Mouse (Mus musculus): ENCODE measurements around the gene Smyd3. TPM values are rescaled to one million over a fixed set of nuclear protein-coding genes. Genes with fewer than 3 reads are reported as not detected.

The Smyd3 gene
- polyA plus RNA-seq, 1 experiment from 2014 or later, result 12.6 TPM

- 79% methylated on average over 10 of the region's 10 CpGs for WGBS (ENCODE audit: insufficient replicate concordance)
- H3K9me3 ChIP-seq (replicated peaks; ENCODE audit: control insufficient read depth, low read length), result no peaks in the 10 kb centered on the region
- peaks cover 4% of the 10 kb centered on the region for H3K4me1 ChIP-seq (ENCODE audit: control insufficient read depth, insufficient read depth, low read length)
- H3K4me3 ChIP-seq (ENCODE audit: low read depth, low read length), result no peak overlapping the region
- H3K4me2 ChIP-seq, result no peak overlapping the region
- no peaks in the 10 kb centered on the region for H3K27me3 ChIP-seq (ENCODE audit: control insufficient read depth, insufficient read depth, low read length)
- peak overlapping the region; percentile 35; the same call in 1 of the 2 replicates for H3K27ac ChIP-seq (ENCODE audit: low read depth, low read length)
- H3K36me3 ChIP-seq (ENCODE audit: control insufficient read depth, insufficient read depth, low read length), result no peaks in the 10 kb centered on the region
- no peak for ATAC-seq (replicated peaks; ENCODE audit: insufficient number of reproducible peaks, low FRiP score, low TSS enrichment)
- no peak overlapping the region for H3K9ac ChIP-seq (ENCODE audit: low read depth, low read length)
Measured at GRCm38 (mm10) chr1:179458987-179459368, 58.9 kb downstream of the Smyd3 start.

- no peaks in the 10 kb centered on the region for H3K9me3 ChIP-seq (replicated peaks; ENCODE audit: control insufficient read depth, low read length)
- peak overlapping the region; percentile 35; the same call in 1 of the 2 replicates for H3K27ac ChIP-seq (ENCODE audit: low read depth, low read length)
- H3K36me3 ChIP-seq (ENCODE audit: control insufficient read depth, insufficient read depth, low read length), result no peaks in the 10 kb centered on the region
- H3K4me3 ChIP-seq (ENCODE audit: low read depth, low read length), result no peak overlapping the region
- H3K9ac ChIP-seq (ENCODE audit: low read depth, low read length), result no peak overlapping the region
- no peaks in the 10 kb centered on the region for H3K27me3 ChIP-seq (ENCODE audit: control insufficient read depth, insufficient read depth, low read length)
- ATAC-seq (replicated peaks; ENCODE audit: insufficient number of reproducible peaks, low FRiP score, low TSS enrichment), result no peak
- 65% methylated on average over 9 of the region's 9 CpGs for WGBS (ENCODE audit: insufficient replicate concordance)
- no peak overlapping the region for H3K4me2 ChIP-seq
- H3K4me1 ChIP-seq (ENCODE audit: control insufficient read depth, insufficient read depth, low read length), result peaks cover 8% of the 10 kb centered on the region
Measured at GRCm38 (mm10) chr1:179458236-179458986, 59.4 kb downstream of the Smyd3 start.

- 29% methylated on average over 6 of the region's 6 CpGs for WGBS (ENCODE audit: insufficient replicate concordance)
Measured at GRCm38 (mm10) chr1:179454600-179454999, 63.2 kb downstream of the Smyd3 start.

GRCm38 (mm10) chr1:179451211-179451610, 66.6 kb downstream of the Smyd3 start:
- H3K9ac ChIP-seq (ENCODE audit: low read depth, low read length), result no peak overlapping the region
- H3K36me3 ChIP-seq (ENCODE audit: control insufficient read depth, insufficient read depth, low read length), result no peaks in the 10 kb centered on the region
- no peak overlapping the region for H3K27ac ChIP-seq (ENCODE audit: low read depth, low read length)
- H3K9me3 ChIP-seq (replicated peaks; ENCODE audit: control insufficient read depth, low read length), result no peaks in the 10 kb centered on the region
- 87% methylated on average over 2 of the region's 2 CpGs for WGBS (ENCODE audit: insufficient replicate concordance)
- no peak for ATAC-seq (replicated peaks; ENCODE audit: insufficient number of reproducible peaks, low FRiP score, low TSS enrichment)
- no peak overlapping the region for H3K4me2 ChIP-seq
- H3K4me3 ChIP-seq (ENCODE audit: low read depth, low read length), result no peak overlapping the region
- no peaks in the 10 kb centered on the region for H3K27me3 ChIP-seq (ENCODE audit: control insufficient read depth, insufficient read depth, low read length)
- peaks cover 17% of the 10 kb centered on the region for H3K4me1 ChIP-seq (ENCODE audit: control insufficient read depth, insufficient read depth, low read length)

More at GRCm38 (mm10) chr1:179454600-179454999, 63.2 kb downstream of the Smyd3 start:
- Histone ChIP-seq H3K4me2 (no peak overlapping the region), H3K27ac (ENCODE audit: low read depth, low read length) (peak overlapping the region; percentile 67; the same call in 1 of the 2 replicates), H3K9me3 (replicated peaks; ENCODE audit: control insufficient read depth, low read length) (no peaks in the 10 kb centered on the region), H3K9ac (ENCODE audit: low read depth, low read length) (no peak overlapping the region), H3K4me1 (ENCODE audit: control insufficient read depth, insufficient read depth, low read length) (peaks cover 11% of the 10 kb centered on the region), H3K27me3 (ENCODE audit: control insufficient read depth, insufficient read depth, low read length) (no peaks in the 10 kb centered on the region), H3K36me3 (ENCODE audit: control insufficient read depth, insufficient read depth, low read length) (no peaks in the 10 kb centered on the region), H3K4me3 (ENCODE audit: low read depth, low read length) (no peak overlapping the region)
- 0 out of 2 replicates have a peak, but pooled peaks have one; percentile 55 for ATAC-seq (replicated peaks; ENCODE audit: insufficient number of reproducible peaks, low FRiP score, low TSS enrichment)

- H3K4me3 ChIP-seq (ENCODE audit: low read depth, low read length), result no peak overlapping the region
- H3K36me3 ChIP-seq (ENCODE audit: control insufficient read depth, insufficient read depth, low read length), result no peaks in the 10 kb centered on the region
- H3K9me3 ChIP-seq (replicated peaks; ENCODE audit: control insufficient read depth, low read length), result no peaks in the 10 kb centered on the region
- no peak overlapping the region for H3K27ac ChIP-seq (ENCODE audit: low read depth, low read length)
- 38% methylated on average over 2 of the region's 2 CpGs for WGBS (ENCODE audit: insufficient replicate concordance)
- no peak overlapping the region for H3K9ac ChIP-seq (ENCODE audit: low read depth, low read length)
- H3K4me2 ChIP-seq, result peak overlapping the region; percentile 12; the same call in 1 of the 2 replicates
- peaks cover 10% of the 10 kb centered on the region for H3K4me1 ChIP-seq (ENCODE audit: control insufficient read depth, insufficient read depth, low read length)
- no peak for ATAC-seq (replicated peaks; ENCODE audit: insufficient number of reproducible peaks, low FRiP score, low TSS enrichment)
- no peaks in the 10 kb centered on the region for H3K27me3 ChIP-seq (ENCODE audit: control insufficient read depth, insufficient read depth, low read length)
Measured at GRCm38 (mm10) chr1:179446845-179447212, 71.0 kb downstream of the Smyd3 start.

- peaks cover 10% of the 10 kb centered on the region for H3K4me1 ChIP-seq (ENCODE audit: control insufficient read depth, insufficient read depth, low read length)
- H3K27me3 ChIP-seq (ENCODE audit: control insufficient read depth, insufficient read depth, low read length), result no peaks in the 10 kb centered on the region
- H3K9me3 ChIP-seq (replicated peaks; ENCODE audit: control insufficient read depth, low read length), result no peaks in the 10 kb centered on the region
- WGBS (ENCODE audit: insufficient replicate concordance), result 55% methylated on average over 17 of the region's 17 CpGs
- H3K9ac ChIP-seq (ENCODE audit: low read depth, low read length), result no peak overlapping the region
- no peak; the same call in 1 of the 2 replicates for ATAC-seq (replicated peaks; ENCODE audit: insufficient number of reproducible peaks, low FRiP score, low TSS enrichment)
- H3K4me2 ChIP-seq, result peak overlapping the region; percentile 12; the same call in 1 of the 2 replicates
- no peak overlapping the region for H3K27ac ChIP-seq (ENCODE audit: low read depth, low read length)
- no peak overlapping the region for H3K4me3 ChIP-seq (ENCODE audit: low read depth, low read length)
- H3K36me3 ChIP-seq (ENCODE audit: control insufficient read depth, insufficient read depth, low read length), result no peaks in the 10 kb centered on the region
Measured at GRCm38 (mm10) chr1:179446127-179446844, 71.6 kb downstream of the Smyd3 start.

- Histone ChIP-seq H3K36me3 (ENCODE audit: control insufficient read depth, insufficient read depth, low read length) (no peaks in the 10 kb centered on the region), H3K9ac (ENCODE audit: low read depth, low read length) (no peak overlapping the region), H3K27me3 (ENCODE audit: control insufficient read depth, insufficient read depth, low read length) (no peaks in the 10 kb centered on the region), H3K4me2 (no peak overlapping the region), H3K4me3 (ENCODE audit: low read depth, low read length) (no peak overlapping the region), H3K27ac (ENCODE audit: low read depth, low read length) (no peak overlapping the region), H3K4me1 (ENCODE audit: control insufficient read depth, insufficient read depth, low read length) (peaks cover 10% of the 10 kb centered on the region), H3K9me3 (replicated peaks; ENCODE audit: control insufficient read depth, low read length) (no peaks in the 10 kb centered on the region)
- ATAC-seq (replicated peaks; ENCODE audit: insufficient number of reproducible peaks, low FRiP score, low TSS enrichment), result no peak
- 75% methylated on average over 13 of the region's 13 CpGs for WGBS (ENCODE audit: insufficient replicate concordance)
Measured at GRCm38 (mm10) chr1:179443835-179444234, 74.0 kb downstream of the Smyd3 start.

- Histone ChIP-seq H3K27ac (ENCODE audit: low read depth, low read length) (no peak overlapping the region), H3K36me3 (ENCODE audit: control insufficient read depth, insufficient read depth, low read length) (no peaks in the 10 kb centered on the region), H3K4me1 (ENCODE audit: control insufficient read depth, insufficient read depth, low read length) (peaks cover 10% of the 10 kb centered on the region), H3K4me3 (ENCODE audit: low read depth, low read length) (no peak overlapping the region), H3K9me3 (replicated peaks; ENCODE audit: control insufficient read depth, low read length) (no peaks in the 10 kb centered on the region), H3K4me2 (no peak overlapping the region), H3K9ac (ENCODE audit: low read depth, low read length) (no peak overlapping the region), H3K27me3 (ENCODE audit: control insufficient read depth, insufficient read depth, low read length) (no peaks in the 10 kb centered on the region)
- 71% methylated on average over 8 of the region's 8 CpGs for WGBS (ENCODE audit: insufficient replicate concordance)
- ATAC-seq (replicated peaks; ENCODE audit: insufficient number of reproducible peaks, low FRiP score, low TSS enrichment), result no peak
Measured at GRCm38 (mm10) chr1:179443423-179443822, 74.4 kb downstream of the Smyd3 start.

Data from heart, embryonic 11.5 days (tissue).